Mouse (Mus musculus) E14TG2a.4 (cell line): ENCODE results near the gene Taf11.

Experiments
- H3K27me3 ChIP-seq: 2 replicates; pipeline ENCODE4 v1.6.1; 2014; ENCODE audit warnings: low read length, control low read depth; ENCODE audit not compliant: insufficient read depth
- H3K36me3 ChIP-seq: 2 replicates; pipeline ENCODE4 v1.6.1; 2014; ENCODE audit warnings: low read length, control low read depth; ENCODE audit not compliant: insufficient read depth
- H3K4me1 ChIP-seq: replicated peaks from 2 replicates; pipeline ENCODE4 v1.6.1; 2014; ENCODE audit warnings: low read depth, low read length, control low read depth
- H3K4me3 ChIP-seq: replicated peaks from 2 replicates; pipeline ENCODE4 v1.5.1; 2014; ENCODE audit warnings: mild to moderate bottlenecking, low read length
- H3K9me3 ChIP-seq: 2 replicates; pipeline ENCODE4 v1.6.1; 2014; ENCODE audit warnings: low read length, control low read depth
- CTCF ChIP-seq: conservative IDR thresholded peaks from 2 replicates; pipeline ENCODE4 v1.5.1; 2014; ENCODE audit warnings: low read length
- NANOG ChIP-seq: IDR thresholded peaks from 2 replicates; pipeline ENCODE4 v1.6.1; 2014; ENCODE audit warnings: borderline replicate concordance, low read length, mixed read lengths
- POU5F1 ChIP-seq: IDR thresholded peaks from 2 replicates; pipeline ENCODE4 v1.6.1; 2014; ENCODE audit warnings: low read length, borderline replicate concordance

Gene Taf11

DNA sequence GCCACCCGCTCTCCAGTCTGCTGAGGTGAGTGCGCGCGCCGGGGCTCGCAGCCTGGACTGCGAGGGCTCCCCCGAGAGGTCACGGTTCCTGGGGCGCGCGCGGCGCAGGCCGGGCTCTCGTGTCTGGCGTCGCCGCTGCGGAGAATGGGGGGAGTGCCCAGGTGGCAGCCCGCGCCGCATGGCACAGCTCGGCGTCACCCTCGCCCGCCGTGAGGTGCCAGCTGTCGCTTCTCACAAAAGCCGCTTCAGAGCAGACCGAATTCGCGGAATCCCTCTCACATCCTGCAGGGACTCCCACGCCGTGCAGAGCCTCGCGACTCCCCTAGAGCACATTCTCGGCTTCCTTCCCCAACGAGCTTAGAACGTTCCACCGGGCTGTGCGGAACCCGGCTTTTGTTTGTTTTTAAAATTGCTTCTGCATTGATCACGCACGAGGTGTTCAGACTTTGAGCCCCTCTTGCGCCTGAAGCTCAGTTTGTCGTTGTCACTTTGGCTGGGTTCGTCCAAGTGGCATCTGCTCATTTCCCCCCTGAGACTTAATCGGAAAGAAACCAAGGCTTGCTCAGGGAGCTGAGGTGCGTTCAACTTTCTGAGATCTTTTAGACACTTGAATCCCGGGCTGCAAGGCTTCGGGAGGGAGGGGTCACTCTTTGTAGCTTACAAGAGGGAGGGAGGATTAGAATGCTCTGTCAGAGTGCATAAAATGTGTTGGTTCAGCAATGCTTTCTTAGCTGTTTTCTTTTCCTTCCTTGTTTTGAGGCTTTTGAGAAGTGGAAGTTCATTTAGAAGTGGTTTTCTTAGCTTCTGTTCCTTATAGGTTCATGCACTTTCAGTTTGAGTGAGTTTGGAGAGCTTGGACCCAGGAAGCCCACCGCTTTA is at the start of gene Taf11:
Taf11 (minus strand) TSS at position 223 of the 879 bp plus-strand sequence.
- Histone ChIP-seq H3K4me1 (peaks cover 44% of the 10 kb centered on the region), H3K27me3 (peaks cover 17% of the 10 kb centered on the region), H3K9me3 (no peaks in the 10 kb centered on the region), H3K4me3 (peak within 1 kb of the TSS; percentile 97), H3K36me3 (peaks cover 30% of the 10 kb centered on the region)
- TF ChIP-seq NANOG (no peak), POU5F1 (no peak), CTCF (no peak)

DNA sequence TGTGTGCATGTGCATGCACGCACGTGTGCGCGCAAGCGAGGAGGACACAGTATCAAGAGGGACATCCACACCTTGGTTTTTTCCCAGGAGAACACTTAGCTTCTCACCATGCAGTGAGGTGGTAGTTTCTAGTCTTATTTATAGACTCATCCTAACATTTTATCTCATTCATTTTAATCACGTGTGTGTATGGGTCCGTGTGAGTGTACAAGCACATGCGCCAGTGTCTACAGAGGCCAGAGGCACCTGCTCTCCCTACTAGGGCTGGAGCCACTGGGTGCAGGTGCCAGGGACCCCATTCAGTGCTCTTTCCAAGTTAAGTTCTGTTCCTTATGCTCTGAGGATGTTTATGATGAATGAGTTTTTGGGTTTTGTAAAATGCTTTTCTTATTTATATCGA is 48.0 kb upstream of the Taf11 start:
- Histone ChIP-seq H3K9me3 (no peaks in the 10 kb centered on the region), H3K27me3 (no peaks in the 10 kb centered on the region), H3K36me3 (no peaks in the 10 kb centered on the region), H3K4me1 (peaks cover 25% of the 10 kb centered on the region), H3K4me3 (no peak overlapping the region)
- TF ChIP-seq NANOG (no peak), CTCF (no peak), POU5F1 (no peak)

DNA sequence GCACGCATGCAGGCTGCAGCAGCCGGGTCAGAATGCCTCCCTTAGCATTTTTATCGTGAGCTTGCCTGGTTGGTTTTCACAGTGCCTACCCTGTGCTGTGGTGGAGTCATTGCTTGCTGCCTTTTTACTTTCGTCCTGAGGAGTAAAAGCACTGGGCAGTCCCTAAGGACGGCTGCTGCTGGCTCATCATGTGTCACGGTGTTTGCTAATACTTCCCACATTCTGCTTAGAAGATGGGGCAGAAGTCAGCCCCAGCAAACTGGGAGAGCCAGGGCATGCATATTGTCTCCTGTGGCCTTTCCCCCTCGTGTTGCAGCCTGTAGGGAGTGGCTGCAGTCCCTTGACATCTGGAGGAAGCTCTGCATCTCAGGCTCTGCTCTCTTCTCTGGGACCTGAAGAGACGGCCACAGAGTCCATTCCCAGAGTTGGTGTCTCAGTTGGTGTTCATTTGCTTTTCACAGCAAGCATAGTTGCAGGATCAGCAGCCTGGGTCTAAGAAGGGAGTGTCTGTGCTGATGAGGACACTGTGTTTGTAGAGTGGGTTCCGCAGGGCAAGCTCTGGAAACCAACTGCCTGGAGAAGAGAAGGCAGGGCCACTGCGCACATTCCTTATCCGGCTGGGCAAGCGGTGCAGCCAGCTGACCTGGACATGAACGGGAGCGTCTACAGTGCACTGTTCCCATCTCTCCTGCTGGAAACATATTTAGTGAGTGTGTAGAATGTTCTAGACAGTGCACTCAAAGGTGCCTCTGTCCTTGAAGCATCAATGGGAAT is 45.2 kb upstream of the Taf11 start:
- no peaks in the 10 kb centered on the region for H3K27me3 ChIP-seq
- H3K4me1 ChIP-seq = peaks cover 17% of the 10 kb centered on the region
- H3K36me3 ChIP-seq = no peaks in the 10 kb centered on the region
- H3K4me3 ChIP-seq = no peak overlapping the region
- no peaks in the 10 kb centered on the region for H3K9me3 ChIP-seq
- TF ChIP-seq NANOG (no peak), CTCF (no peak), POU5F1 (no peak)

DNA sequence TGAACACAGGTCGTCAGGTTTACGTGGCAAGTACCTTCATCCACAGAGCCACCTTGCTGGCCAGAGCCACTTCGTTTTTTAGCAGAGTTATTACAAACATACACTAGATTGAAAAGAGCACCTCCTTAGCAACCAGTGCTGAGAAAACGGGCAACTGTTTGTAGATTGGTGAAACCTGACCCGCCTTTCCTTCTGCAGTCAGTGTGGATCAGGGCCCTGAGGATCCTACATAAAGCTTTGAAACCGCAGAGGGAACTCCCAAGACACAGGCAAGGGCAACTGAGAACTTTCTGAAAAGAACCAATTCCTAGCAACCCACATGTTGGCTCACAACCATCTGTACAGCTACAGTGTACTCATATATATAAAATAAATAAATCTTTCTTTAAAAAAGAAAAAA is 43.5 kb upstream of the Taf11 start:
- Histone ChIP-seq H3K4me3 (no peak overlapping the region), H3K27me3 (no peaks in the 10 kb centered on the region), H3K9me3 (no peaks in the 10 kb centered on the region), H3K4me1 (peaks cover 17% of the 10 kb centered on the region), H3K36me3 (no peaks in the 10 kb centered on the region)
- TF ChIP-seq NANOG (no peak), CTCF (no peak), POU5F1 (no peak)

DNA sequence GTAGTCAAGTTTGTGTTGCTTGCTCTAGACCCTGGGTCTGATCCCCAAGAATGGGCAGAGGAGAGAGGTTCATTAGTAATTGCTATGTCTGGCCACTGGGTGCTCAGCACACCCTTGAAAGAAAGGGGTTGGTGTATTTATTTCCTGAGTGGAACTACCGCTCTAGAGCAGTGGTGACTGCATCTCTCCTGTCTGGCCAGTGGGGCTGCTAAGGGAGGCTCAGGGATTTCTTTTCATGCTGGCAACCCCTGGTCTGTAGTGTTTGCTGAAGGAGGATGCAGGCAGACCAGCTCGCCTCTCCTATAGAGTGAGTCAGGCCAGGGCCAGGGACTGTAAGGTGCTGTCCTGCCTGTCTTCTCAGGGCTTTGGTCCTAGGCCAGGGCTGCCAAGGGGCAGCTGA is 37.5 kb upstream of the Taf11 start:
- TF ChIP-seq POU5F1 = no peak
- no peak for TF ChIP-seq NANOG
- TF ChIP-seq CTCF = no peak
- H3K4me3 ChIP-seq = no peak overlapping the region

DNA sequence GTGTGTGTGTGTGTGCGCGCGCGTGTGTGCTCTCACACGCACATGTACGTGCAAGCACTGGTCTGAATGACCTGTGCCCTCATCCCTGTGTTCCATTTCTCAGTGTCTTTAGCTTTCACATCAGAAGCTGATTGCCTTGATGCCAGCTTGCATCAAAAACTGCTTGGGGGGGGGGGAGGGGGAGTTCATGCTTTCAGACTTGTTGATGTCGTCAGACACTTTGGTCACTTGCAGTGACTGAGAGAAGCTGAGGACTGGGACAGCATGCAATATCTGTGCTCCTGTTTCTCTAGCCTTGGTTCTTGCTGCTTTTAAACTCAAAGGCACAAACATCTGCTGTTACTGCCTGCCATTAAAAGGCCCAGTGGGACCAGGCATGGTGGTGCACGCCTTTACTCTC is 36.7 kb upstream of the Taf11 start:
- Histone ChIP-seq H3K4me1 (peaks cover 19% of the 10 kb centered on the region), H3K27me3 (no peaks in the 10 kb centered on the region), H3K9me3 (no peaks in the 10 kb centered on the region), H3K36me3 (no peaks in the 10 kb centered on the region), H3K4me3 (no peak overlapping the region)
- no peak for TF ChIP-seq NANOG
- no peak for TF ChIP-seq CTCF
- no peak for TF ChIP-seq POU5F1

More for the DNA sequence above, 37.5 kb upstream of the Taf11 start:
- H3K36me3 ChIP-seq = no peaks in the 10 kb centered on the region
- peaks cover 11% of the 10 kb centered on the region for H3K4me1 ChIP-seq
- H3K27me3 ChIP-seq = no peaks in the 10 kb centered on the region
- no peaks in the 10 kb centered on the region for H3K9me3 ChIP-seq

DNA sequence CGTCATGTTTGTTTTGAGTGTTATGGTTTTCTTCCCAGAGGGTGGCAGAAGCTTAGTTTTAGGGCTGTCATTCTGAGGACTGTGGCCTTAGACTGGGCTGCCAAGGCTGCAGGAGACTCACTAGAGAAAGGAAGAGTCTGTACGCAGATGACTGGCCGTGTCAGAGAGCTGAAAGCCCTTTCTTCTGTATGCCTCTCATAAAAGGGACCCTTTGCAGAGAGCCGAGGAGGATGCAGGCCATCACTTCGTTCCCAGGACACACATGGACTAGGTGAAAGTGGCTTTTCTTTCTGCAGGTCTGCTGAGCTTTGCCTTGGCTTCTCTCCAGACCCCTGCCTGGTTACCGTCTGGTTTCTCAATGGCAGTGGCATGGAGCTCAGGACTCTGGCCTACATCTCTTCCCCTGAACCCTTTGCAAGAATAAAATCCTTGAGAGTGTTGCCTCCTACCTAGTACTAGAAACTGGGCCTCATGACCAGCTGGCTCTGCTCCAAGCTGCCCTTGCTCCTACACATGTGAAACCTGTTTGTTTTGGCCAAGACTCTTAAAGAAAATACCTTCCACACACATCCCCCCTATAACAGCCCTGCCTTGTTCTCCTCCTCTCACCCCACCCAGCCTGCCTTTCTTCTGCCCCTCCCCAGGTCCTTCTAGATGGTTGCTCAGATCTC is 36.0 kb upstream of the Taf11 start:
- Histone ChIP-seq H3K27me3 (no peaks in the 10 kb centered on the region), H3K4me3 (no peak overlapping the region), H3K4me1 (peaks cover 23% of the 10 kb centered on the region), H3K36me3 (no peaks in the 10 kb centered on the region), H3K9me3 (no peaks in the 10 kb centered on the region)
- TF ChIP-seq POU5F1 (no peak), NANOG (no peak), CTCF (no peak)

DNA sequence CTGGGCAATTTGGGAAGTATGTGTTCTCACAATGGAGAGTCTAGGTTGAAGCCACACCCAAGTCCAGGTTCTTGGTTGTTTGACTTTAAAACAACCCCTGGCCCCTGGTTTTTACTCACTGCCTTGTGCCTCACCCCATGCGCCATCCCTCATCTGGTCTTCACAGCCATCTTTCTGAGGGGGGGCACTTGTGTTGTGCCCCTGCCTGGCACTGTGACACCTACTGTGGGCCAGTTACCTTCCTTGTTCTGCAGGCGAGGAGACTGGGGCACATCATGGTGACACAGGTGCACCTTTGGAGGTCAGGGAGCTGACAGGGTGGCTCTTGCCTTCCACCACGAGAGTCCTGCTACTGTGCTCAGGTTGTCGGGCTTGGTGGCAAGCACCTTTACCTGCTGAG is 32.5 kb upstream of the Taf11 start:
- Histone ChIP-seq H3K4me3 (peak overlapping the region; percentile 45; the same call in 1 of the 2 replicates), H3K27me3 (no peaks in the 10 kb centered on the region), H3K36me3 (no peaks in the 10 kb centered on the region), H3K9me3 (no peaks in the 10 kb centered on the region), H3K4me1 (peaks cover 58% of the 10 kb centered on the region)
- TF ChIP-seq CTCF = no peak
- no peak for TF ChIP-seq NANOG
- TF ChIP-seq POU5F1 = no peak
